Mouse (Mus musculus) erythroblast, embryonic 14.5 days (primary cell): ENCODE data around the gene Pigl.

Experiments
- GATA1 ChIP-seq: IDR thresholded peaks from 2 replicates; pipeline ENCODE4 v1.6.1; 2012; ENCODE audit warnings: low read length, inconsistent platforms, mixed read lengths
- TAL1 ChIP-seq: IDR thresholded peaks from 3 replicates; pipeline ENCODE4 v1.6.1; 2012; ENCODE audit warnings: low read length, inconsistent platforms, mixed read lengths

- TF ChIP-seq GATA1 (no peak), TAL1 (no peak)
Observed at GRCm38 (mm10) chr11:62408848-62409247, 49.4 kb upstream of the Pigl start.
